Mouse (Mus musculus) megakaryocyte, adult 5-6 weeks (primary cell): Measurements from ENCODE around the gene Itga9. TPM values are rescaled to one million over a fixed set of nuclear protein-coding genes. Genes with fewer than 3 reads are reported as not detected.

Experiments used
- ATAC-seq: 2 replicates; pipeline ENCODE4 v1.8.0; 2016; ENCODE audit warnings: mild to moderate bottlenecking, inconsistent platforms; ENCODE audit not compliant: poor library complexity, severe bottlenecking
- total RNA-seq, 2 experiments: library from RNA; stranded (forward) in 1 of 2; stranded (reverse) in 1 of 2; fragments of 153-499, 151-499 nt in 1 of 2; fragments of 221-1000, 200-1000 nt in 1 of 2; gene quantifications; 2 replicates each; pipeline versions ENCODE4 v1.2.3 to v1.2.4; 2015 to 2017

Gene Itga9
- total RNA-seq, 2 experiments from 2014 or later = 0.04 to 0.87 TPM

DNA sequence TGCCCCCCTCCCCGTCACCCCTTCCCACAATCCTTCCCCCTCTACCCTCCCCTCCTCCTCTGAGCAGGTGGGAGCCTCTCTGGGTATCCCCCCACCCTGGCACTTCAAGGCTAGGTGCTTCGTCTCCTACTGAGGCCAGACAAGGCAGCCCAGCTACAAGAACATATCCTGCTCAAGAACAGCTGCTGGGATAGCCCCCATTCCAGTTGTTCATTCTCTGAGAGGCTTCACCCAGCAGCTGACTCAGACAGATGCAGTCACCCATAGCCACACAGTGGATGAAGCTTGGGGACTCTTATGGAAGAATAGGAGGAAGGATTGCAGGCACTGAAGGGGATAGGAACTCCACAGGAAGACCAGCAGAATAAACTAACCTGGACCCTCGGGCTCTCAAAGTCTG lies 157.2 kb downstream of the Itga9 start:
- no peak for ATAC-seq

- ATAC-seq = no peak
Measured at GRCm38 (mm10) chr9:118765059-118765458, 158.6 kb downstream of the Itga9 start.

- ATAC-seq = no peak
Measured at GRCm38 (mm10) chr9:118767008-118767407, 160.5 kb downstream of the Itga9 start.

DNA sequence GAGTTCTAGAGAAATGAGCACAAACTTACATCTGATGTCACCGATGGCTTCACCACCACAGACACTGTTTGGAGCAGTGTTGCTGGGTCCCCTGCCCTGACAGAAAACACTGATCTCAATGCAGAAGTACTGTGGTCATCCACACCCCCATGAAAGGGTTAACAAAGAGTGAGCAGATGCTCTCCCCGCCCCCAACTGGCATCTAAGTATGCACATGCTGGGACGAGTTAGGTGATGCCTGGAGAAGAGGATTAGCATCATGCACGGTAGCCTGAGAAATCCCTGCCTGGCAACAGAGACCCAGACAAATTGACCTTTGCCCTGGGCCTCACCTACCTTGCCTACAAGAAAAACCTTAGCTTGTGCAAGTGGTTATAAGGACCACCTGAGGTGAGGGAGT lies 162.1 kb downstream of the Itga9 start:
- ATAC-seq = no peak

DNA sequence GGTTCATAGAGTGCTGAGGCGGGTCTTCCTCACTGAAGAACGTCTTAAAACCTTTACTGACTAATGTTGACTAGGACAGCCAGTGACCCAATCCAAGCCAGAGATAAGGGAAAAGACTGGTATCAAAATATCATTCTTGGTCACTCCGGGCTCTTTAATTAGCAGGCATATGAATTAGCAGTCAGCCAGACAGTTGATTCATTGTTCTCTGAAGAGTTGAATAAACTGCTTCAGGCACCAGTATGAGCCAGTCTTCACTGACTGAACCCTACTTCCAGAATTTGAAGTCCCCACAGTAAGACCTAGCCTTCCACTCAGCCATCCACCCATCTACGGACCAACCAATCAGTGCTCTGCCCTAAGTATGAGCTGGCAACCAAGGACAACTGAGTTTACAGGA lies 163.9 kb downstream of the Itga9 start:
- ATAC-seq = no peak

- ATAC-seq = no peak
Measured at GRCm38 (mm10) chr9:118774676-118775075, 168.2 kb downstream of the Itga9 start.

- ATAC-seq = no peak
Measured at GRCm38 (mm10) chr9:118776880-118777438, 170.5 kb downstream of the Itga9 start.

- ATAC-seq = no peak
Measured at GRCm38 (mm10) chr9:118778596-118778995, 172.1 kb downstream of the Itga9 start.

DNA sequence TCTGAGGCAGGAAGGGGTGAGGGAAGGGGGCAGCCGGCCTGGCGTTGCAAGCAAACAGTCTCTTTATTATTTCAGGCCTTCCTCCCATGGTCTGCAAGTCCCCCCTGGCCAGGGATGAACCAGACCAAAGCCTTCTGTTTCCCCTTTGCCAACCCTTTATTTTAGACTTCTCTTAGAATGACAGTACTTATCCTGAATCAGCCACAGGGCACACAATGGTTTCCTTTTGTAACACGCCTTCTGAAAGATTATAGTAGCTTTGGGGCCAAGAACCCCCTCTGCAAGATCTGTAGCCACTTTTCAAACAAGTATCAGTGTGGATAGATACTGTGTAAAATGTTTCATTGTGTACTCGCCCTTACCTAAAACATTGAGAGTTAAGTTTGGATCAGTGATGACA lies 178.1 kb downstream of the Itga9 start:
- no peak for ATAC-seq

DNA sequence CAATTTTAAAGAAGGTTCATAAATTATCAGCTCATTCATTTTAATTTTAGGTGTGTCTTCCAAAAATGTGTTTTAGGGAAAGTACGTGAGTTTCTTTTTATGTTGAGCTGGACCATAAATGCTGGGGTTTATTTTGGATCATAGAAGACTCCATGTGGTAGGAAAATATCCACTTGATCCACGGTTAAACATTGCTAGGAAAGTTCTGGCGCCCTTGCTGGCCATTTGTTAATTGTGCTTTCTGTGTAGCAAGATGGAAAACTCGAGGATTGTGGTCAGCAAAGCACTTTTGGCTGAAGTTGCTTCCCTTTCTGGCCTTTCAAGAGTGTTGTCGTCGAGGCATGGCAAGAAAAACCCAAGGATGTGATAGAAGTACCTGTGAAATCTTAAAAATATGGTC lies 179.3 kb downstream of the Itga9 start:
- no peak for ATAC-seq

DNA sequence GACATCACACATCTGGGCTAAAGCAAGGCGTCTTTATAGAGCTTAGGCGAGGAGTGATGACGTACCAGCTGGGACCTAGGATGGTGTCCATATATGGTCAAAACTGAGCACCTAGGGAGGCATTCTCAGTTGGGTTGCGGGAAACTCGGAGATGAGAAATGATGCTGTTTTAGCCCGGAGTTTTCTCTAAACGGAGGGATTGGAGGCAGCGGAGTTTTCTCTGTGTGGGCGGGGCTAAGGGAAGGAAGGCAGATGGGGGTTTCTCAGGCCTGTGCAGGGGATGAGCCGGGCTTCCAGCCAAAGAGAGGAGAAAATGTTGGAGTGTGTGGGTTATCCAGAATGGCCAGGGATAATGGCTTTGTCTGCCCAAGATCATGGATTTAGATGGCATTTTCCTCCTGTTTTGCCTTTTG lies 182.4 kb downstream of the Itga9 start:
- no peak for ATAC-seq

- no peak for ATAC-seq
Measured at GRCm38 (mm10) chr9:118791231-118791630, 184.7 kb downstream of the Itga9 start.

- no peak for ATAC-seq
Measured at GRCm38 (mm10) chr9:118793151-118793785, 186.8 kb downstream of the Itga9 start.

DNA sequence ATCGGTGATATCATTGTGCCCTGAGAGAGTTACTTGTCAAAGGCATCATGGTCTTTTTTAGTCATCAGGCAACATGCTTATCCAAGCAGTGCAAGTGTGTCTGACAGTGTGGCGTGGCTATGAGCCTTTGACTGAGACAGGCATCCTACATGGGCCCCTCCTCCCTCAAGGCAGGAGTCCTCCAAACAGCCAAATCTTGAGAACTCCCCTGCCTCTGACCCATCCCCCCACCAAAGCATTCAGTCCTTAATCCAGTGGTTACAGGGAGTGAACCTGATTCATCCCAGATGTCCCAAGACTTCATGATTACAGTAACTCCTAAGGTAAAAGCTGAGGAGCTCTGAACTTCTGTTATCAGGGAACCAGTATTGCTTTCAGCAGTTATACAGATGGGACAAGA lies 188.2 kb downstream of the Itga9 start:
- ATAC-seq = no peak

DNA sequence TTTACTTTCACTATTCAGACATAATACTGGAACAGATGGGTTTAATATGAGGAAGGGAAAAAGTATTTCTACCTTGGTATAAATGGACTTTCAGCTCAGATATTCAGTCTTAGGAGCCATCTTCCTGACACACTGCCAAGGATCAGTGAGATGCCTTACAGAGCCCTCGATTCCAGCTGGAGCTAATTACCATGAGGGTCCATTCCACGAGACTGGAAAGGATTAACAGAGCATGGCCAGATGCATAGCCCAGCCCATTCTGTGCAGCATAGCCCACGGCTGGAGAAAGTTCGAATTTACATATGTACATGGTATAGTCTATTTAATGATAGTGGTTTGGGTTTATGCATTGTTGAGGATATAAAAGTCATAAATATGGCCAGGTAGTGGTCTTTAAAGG lies 188.8 kb downstream of the Itga9 start:
- no peak for ATAC-seq

- no peak for ATAC-seq
Measured at GRCm38 (mm10) chr9:118799105-118799504, 192.6 kb downstream of the Itga9 start.

GRCm38 (mm10) chr9:118801176-118801909 lies 194.9 kb downstream of the Itga9 start:
- ATAC-seq = no peak

GRCm38 (mm10) chr9:118801910-118802287 lies 195.4 kb downstream of the Itga9 start:
- ATAC-seq = no peak

DNA sequence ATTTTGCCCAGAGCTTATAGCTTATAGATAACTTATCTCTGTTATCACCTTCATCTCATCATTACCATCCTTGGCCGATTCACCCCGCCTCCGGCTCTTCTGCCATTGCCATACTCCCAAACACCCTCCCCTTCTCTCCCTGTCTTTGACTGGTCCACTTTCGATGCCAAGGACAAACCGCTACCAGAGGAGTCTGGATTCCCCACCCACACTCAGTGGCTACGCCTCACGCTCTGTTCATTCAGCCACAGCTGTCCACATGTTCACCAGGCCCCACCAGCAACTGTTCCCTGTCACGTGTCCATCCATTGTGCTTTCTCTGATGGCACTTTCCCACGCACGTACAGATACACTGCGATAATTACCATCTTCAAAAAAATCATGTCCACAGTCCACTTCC lies 195.9 kb downstream of the Itga9 start:
- ATAC-seq = no peak

DNA sequence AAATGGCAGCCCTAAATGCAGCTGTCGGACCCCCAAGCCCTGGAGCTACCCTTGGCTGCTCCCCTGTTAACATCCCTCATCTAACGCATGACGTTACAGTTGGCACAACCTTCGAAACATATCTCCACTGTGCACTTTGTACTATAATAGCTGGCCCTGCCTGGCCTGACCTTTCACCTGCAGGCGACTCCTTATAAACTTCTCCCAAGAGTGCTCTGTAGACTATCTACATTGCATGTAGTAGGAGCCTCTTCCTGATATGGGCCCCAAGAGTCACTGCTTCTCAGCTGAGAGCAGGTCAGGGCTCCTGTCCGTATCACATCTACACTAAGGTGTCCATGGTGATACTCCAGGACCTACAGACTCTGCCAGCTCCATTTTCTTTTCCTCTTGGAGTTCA lies 199.2 kb downstream of the Itga9 start:
- ATAC-seq = no peak

DNA sequence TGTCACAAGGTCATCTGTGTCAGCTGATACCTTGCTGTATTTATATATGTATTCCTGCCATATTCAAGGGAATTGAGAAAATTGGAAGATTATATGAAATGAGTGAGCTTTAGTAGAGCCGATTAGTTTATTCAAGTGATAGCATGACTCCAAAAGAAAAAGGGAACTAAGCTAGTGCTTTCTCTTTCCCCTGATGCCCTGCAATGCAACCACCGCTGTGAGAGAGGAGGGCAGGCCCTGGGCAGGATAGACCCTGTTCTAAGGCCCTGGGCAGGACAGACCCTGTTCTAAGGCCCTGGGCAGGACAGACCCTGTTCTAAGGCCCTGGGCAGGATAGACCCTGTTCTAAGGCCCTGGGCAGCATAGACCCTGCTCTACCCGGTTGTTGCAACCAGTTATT lies 201.2 kb downstream of the Itga9 start:
- no peak for ATAC-seq

DNA sequence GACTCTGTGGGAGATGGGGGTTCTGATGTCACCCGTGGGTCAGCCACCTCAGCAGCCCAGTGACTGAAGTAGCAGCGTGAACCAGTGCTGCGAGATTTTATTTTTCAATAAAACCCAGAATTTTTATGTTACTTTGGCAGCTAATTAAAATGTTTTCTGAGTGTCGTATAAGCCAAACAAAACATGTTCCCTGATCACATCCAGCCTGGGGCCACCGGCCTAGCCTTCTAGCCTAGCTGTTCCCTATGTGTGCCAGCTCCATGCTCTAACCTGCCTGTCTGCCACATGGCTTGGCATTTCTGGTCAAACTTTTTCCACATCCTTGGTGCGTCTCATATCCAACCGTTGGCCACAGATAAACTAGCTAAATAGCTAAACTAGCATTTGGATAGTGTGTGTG lies 205.7 kb downstream of the Itga9 start:
- no peak for ATAC-seq
